9 mouse cellular contexts compared by ENCODE assay signal in the genomic region with DNA sequence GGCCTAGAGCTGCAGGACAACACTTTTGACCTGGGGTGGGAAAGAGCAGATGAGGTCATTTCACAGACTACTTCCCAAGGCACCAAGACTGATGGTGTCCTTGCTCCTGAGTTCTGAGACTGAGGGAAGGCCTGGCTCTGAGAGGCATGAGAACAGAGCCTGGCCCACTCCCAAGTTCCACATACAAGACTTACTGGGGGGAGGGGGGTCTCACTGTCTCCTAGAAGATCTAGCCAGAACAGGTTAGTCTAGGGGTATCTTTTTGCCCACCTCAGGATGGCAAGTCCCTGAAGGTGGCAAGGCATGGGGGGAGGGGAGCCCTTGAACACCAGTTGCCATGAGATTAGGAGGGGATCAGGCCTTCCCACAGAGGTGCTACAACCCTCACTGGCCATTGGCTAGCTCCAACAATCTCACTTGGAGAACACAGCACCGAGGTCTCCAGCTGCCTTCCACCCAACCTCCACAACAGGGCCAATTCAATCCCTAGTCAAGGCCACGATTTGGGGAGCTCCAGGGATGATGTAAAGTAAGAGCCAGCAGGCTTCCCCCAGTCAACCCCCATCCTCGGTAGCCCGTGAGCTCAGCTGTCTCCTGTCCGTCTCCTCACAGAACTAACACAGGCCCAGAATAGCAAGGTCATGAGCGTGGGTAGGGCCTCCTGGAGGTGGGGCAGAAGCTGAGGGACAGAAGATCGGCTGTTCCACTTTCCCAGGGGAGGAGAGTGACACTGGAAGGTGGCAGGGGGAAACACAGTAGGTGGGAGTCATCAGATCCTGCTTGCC. TPM values are rescaled to one million over a fixed set of nuclear protein-coding genes. Genes with fewer than 3 reads are reported as not detected.
DNase-seq lines count a peak whose midpoint lies in the region; ATAC-seq and TF ChIP-seq lines count a peak whose summit lies in the region.
"Had no signal": no experiment of that assay in that cellular context is flagged by ENCODE, and none has a peak within 500 bp of the region (broad histone marks: within the 10 kb centered on the region; RNA-seq: fewer than 3 reads in every experiment).

No protein-coding gene starts in this region.

- no peak overlapping the region for H3K4me2 ChIP-seq in forebrain, embryonic 16.5 days (ENCODE audit: low read length)

- H3K79me2 ChIP-seq in C2C12 (ENCODE audit: control insufficient read depth, insufficient read depth): no peaks in the 10 kb centered on the region

- no peaks in the 10 kb centered on the region for H3K79me3 ChIP-seq in C2C12 (ENCODE audit: low read depth)

- H3ac ChIP-seq in C2C12 (ENCODE audit: control insufficient read depth, insufficient read length, low read depth): no peak overlapping the region

- H3K9me3 ChIP-seq in E14TG2a.4 (ENCODE audit: low read length): no peaks in the 10 kb centered on the region
- no peaks in the 10 kb centered on the region for H3K9me3 ChIP-seq in limb, embryonic 10.5 days (replicated peaks)
- no peaks in the 10 kb centered on the region for H3K9me3 ChIP-seq in forebrain, embryonic 16.5 days (ENCODE audit: control insufficient read depth, low read length)

- H3K27me3 ChIP-seq in C2C12 (ENCODE audit: control insufficient read depth, insufficient read depth, insufficient read length) (no peaks in the 10 kb centered on the region), E14TG2a.4 (ENCODE audit: insufficient read depth, low read length) (peaks cover 10% of the 10 kb centered on the region)
- peaks cover 8% of the 10 kb centered on the region; the same call in 1 of the 2 replicates for H3K27me3 ChIP-seq in limb, embryonic 10.5 days (ENCODE audit: low read depth, poor library complexity, severe bottlenecking)
- H3K27me3 ChIP-seq in forebrain, embryonic 16.5 days (replicated peaks; ENCODE audit: control insufficient read depth, insufficient read depth, low read length): no peaks in the 10 kb centered on the region

- no peak for ATAC-seq in forebrain, embryonic 16.5 days
- ATAC-seq: midbrain, embryonic 16.5 days had no signal

- WGBS in limb, embryonic 10.5 days: 50% methylated on average over 7 of the region's 7 CpGs
- WGBS in forebrain, embryonic 16.5 days: 62% methylated on average over 7 of the region's 7 CpGs

- DNase-seq in gastrocnemius, postnatal 14 days: peak; percentile 76
- DNase-seq in limb, embryonic 10.5 days (ENCODE audit: low spot score): no peak
- no peak for DNase-seq in thymus, postnatal 0 days (ENCODE audit: low spot score)
- DNase-seq in thymus, postnatal 4 days: no peak

- intact Hi-C loops in gastrocnemius, postnatal 14 days (cut with DNase I; ENCODE audit: low total_unique reads): no loop called here

- H3K36me3 ChIP-seq in C2C12 (ENCODE audit: control insufficient read depth, insufficient read depth) (peaks cover 10% of the 10 kb centered on the region), E14TG2a.4 (ENCODE audit: insufficient read depth, low read length) (peaks cover 45% of the 10 kb centered on the region)
- H3K36me3 ChIP-seq in limb, embryonic 10.5 days: peaks cover 48% of the 10 kb centered on the region
- H3K36me3 ChIP-seq in forebrain, embryonic 16.5 days (ENCODE audit: control insufficient read depth, insufficient read depth): peaks cover 16% of the 10 kb centered on the region

- peaks cover 91% of the 10 kb centered on the region for H3K4me1 ChIP-seq in E14TG2a.4 (replicated peaks; ENCODE audit: low read depth, low read length)
- H3K4me1 ChIP-seq in limb, embryonic 10.5 days: peaks cover 49% of the 10 kb centered on the region
- H3K4me1 ChIP-seq in forebrain, embryonic 16.5 days (replicated peaks; ENCODE audit: control insufficient read depth, insufficient read depth, low read length): no peaks in the 10 kb centered on the region

- no peak for TF ChIP-seq CTCF in C2C12 (IDR thresholded peaks at IDR 0.05; ENCODE audit: control insufficient read depth, insufficient read depth, insufficient read length)
- TF ChIP-seq CTCF in E14TG2a.4 (conservative IDR thresholded peaks at IDR 0.05; ENCODE audit: low read length): no peak

- H3K9ac ChIP-seq in forebrain, embryonic 16.5 days (replicated peaks; ENCODE audit: low read depth, low read length): no peak overlapping the region

- H3K4me3 ChIP-seq in C2C12 (ENCODE audit: insufficient read depth, poor library complexity, severe bottlenecking) (no peak overlapping the region), E14TG2a.4 (replicated peaks; ENCODE audit: low read length) (0 out of 2 replicates have a peak overlapping the region, but pooled peaks have one; percentile 17)
- no peak overlapping the region for H3K4me3 ChIP-seq in limb, embryonic 10.5 days
- H3K4me3 ChIP-seq in forebrain, embryonic 16.5 days (replicated peaks; ENCODE audit: low read length): no peak overlapping the region

- H3K27ac ChIP-seq in limb, embryonic 10.5 days: peak overlapping the region; percentile 46; the same call in 1 of the 2 replicates
- H3K27ac ChIP-seq in forebrain, embryonic 16.5 days (ENCODE audit: low read length): no peak overlapping the region
- H3K27ac ChIP-seq: kidney, postnatal 0 days had no signal

TF ChIP-seq in C2C12, 6 proteins besides CTCF, POLR2A, EP300 and RAD21:
- TF ChIP-seq USF1 (IDR thresholded peaks at IDR 0.05; ENCODE audit: low read depth): no peak
- peak; percentile 83 for TF ChIP-seq MYOD1 (IDR thresholded peaks at IDR 0.05; ENCODE audit: control insufficient read depth, insufficient read length, low read depth)
TF ChIP-seq in C2C12: peak in this region for 1.

RNA-seq across cellular contexts. Expression of a gene that starts 2.5 kb away (rescaled TPM):
- polyA plus RNA-seq in C2C12 (2012; fragmentation: generic; extraction: Trizol): 2.2 TPM
- over 10,000 TPM; 16,285 to 17,681 TPM for total RNA-seq in gastrocnemius, postnatal 14 days (2021)
- 0.59 and 5.3 TPM in 2 replicates for polyA plus RNA-seq in limb, embryonic 10.5 days (2016; fragmentation: Nextera tagmentation; extraction: Ambion mirVana)
- 0.30 and 0.51 TPM in 2 replicates for polyA plus RNA-seq in forebrain, embryonic 16.5 days (2015; fragmentation: Nextera tagmentation; extraction: Ambion mirVana)
- 3.1 and 4.2 TPM in 2 replicates for polyA plus RNA-seq in thymus, postnatal 0 days (2015; fragmentation: Nextera tagmentation; extraction: Ambion mirVana)

RNA-seq across cellular contexts. Expression of a gene that starts 9.8 kb away (rescaled TPM):
- 36.9 TPM for polyA plus RNA-seq in C2C12 (2012; fragmentation: generic; extraction: Trizol)
- total RNA-seq in gastrocnemius, postnatal 14 days (2021): 10 to 100 TPM; 47.1 to 47.6 TPM
- polyA plus RNA-seq in limb, embryonic 10.5 days (2016; fragmentation: Nextera tagmentation; extraction: Ambion mirVana): 55.1 and 62.5 TPM in 2 replicates
- polyA plus RNA-seq in forebrain, embryonic 16.5 days (2015; fragmentation: Nextera tagmentation; extraction: Ambion mirVana): 71.2 and 73.9 TPM in 2 replicates
- polyA plus RNA-seq in thymus, postnatal 0 days (2015; fragmentation: Nextera tagmentation; extraction: Ambion mirVana): 37.8 and 38.6 TPM in 2 replicates

RNA-seq across cellular contexts. Expression of a gene that starts 21.7 kb away (rescaled TPM):
- polyA plus RNA-seq in C2C12 (2012; fragmentation: generic; extraction: Trizol): 200 TPM
- 100 to 1,000 TPM; 117 to 146 TPM for total RNA-seq in gastrocnemius, postnatal 14 days (2021)
- polyA plus RNA-seq in limb, embryonic 10.5 days (2016; fragmentation: Nextera tagmentation; extraction: Ambion mirVana): 182 and 207 TPM in 2 replicates
- 131 and 140 TPM in 2 replicates for polyA plus RNA-seq in forebrain, embryonic 16.5 days (2015; fragmentation: Nextera tagmentation; extraction: Ambion mirVana)
- polyA plus RNA-seq in thymus, postnatal 0 days (2015; fragmentation: Nextera tagmentation; extraction: Ambion mirVana): 95.4 and 104 TPM in 2 replicates

RNA-seq across cellular contexts. Expression of a gene that starts 36.9 kb away (rescaled TPM):
- 17.5 TPM for polyA plus RNA-seq in C2C12 (2012; fragmentation: generic; extraction: Trizol)
- 10 to 100 TPM; 12.1 to 12.7 TPM for total RNA-seq in gastrocnemius, postnatal 14 days (2021)
- 30.3 and 36.9 TPM in 2 replicates for polyA plus RNA-seq in limb, embryonic 10.5 days (2016; fragmentation: Nextera tagmentation; extraction: Ambion mirVana)
- polyA plus RNA-seq in forebrain, embryonic 16.5 days (2015; fragmentation: Nextera tagmentation; extraction: Ambion mirVana): 24.4 and 26.5 TPM in 2 replicates
- 22.2 and 22.7 TPM in 2 replicates for polyA plus RNA-seq in thymus, postnatal 0 days (2015; fragmentation: Nextera tagmentation; extraction: Ambion mirVana)

RNA-seq across cellular contexts. Expression of a gene that starts 37.8 kb away (rescaled TPM):
- 73.0 TPM for polyA plus RNA-seq in C2C12 (2012; fragmentation: generic; extraction: Trizol)
- total RNA-seq in gastrocnemius, postnatal 14 days (2021): 10 to 100 TPM; 31.1 to 32.4 TPM
- 60.6 and 62.5 TPM in 2 replicates for polyA plus RNA-seq in limb, embryonic 10.5 days (2016; fragmentation: Nextera tagmentation; extraction: Ambion mirVana)
- polyA plus RNA-seq in forebrain, embryonic 16.5 days (2015; fragmentation: Nextera tagmentation; extraction: Ambion mirVana): 65.4 and 69.9 TPM in 2 replicates
- 37.9 and 38.5 TPM in 2 replicates for polyA plus RNA-seq in thymus, postnatal 0 days (2015; fragmentation: Nextera tagmentation; extraction: Ambion mirVana)
